Mouse (Mus musculus) hindbrain, embryonic 12.5 days (tissue): ENCODE measurements around the gene 2200002J24Rik. TPM values are rescaled to one million over a fixed set of nuclear protein-coding genes. Genes with fewer than 3 reads are reported as not detected.
A peak's percentile ranks its signal among the peaks of the same experiment; 100 is the strongest.

Experiments used
- ATAC-seq: fragments of 200-750 bp; cut with Nextera tagmentation; 2 replicates; pipeline ENCODE4 v1.8.0; 2017; ENCODE audit warnings: moderate TSS enrichment; ENCODE audit not compliant: low FRiP score
- H3K27ac ChIP-seq: fragments of 300-500 bp; sonication (generic); 2 replicates; pipeline ENCODE4 v1.5.1; 2016; ENCODE audit warnings: mild to moderate bottlenecking
- H3K27me3 ChIP-seq: fragments of 300-500 bp; sonication (generic); 2 replicates; pipeline ENCODE4 v1.6.1; 2016; ENCODE audit warnings: mild to moderate bottlenecking
- H3K36me3 ChIP-seq: fragments of 300-500 bp; sonication (generic); 2 replicates; pipeline ENCODE4 v1.6.1; 2016; ENCODE audit warnings: mild to moderate bottlenecking
- H3K4me1 ChIP-seq: fragments of 300-500 bp; sonication (generic); 2 replicates; pipeline ENCODE4 v1.6.1; 2016
- H3K4me2 ChIP-seq: fragments of 300-500 bp; sonication (generic); replicated peaks from 2 replicates; pipeline ENCODE4 v1.6.1; 2016; ENCODE audit warnings: mild to moderate bottlenecking
- H3K4me3 ChIP-seq: fragments of 300-500 bp; sonication (generic); 2 replicates; pipeline ENCODE4 v1.5.1; 2016; ENCODE audit warnings: mild to moderate bottlenecking
- H3K9ac ChIP-seq: fragments of 300-500 bp; sonication (generic); 2 replicates; pipeline ENCODE4 v1.6.1; 2016; ENCODE audit warnings: mild to moderate bottlenecking, moderate library complexity
- H3K9me3 ChIP-seq: fragments of 300-500 bp; sonication (generic); replicated peaks from 2 replicates; pipeline ENCODE4 v1.6.1; 2016; ENCODE audit warnings: mild to moderate bottlenecking
- WGBS: fragments of 180-500 bp; shearing (Covaris S2); methylation state at CpG from one replicate; pipeline ENCODE4 v1.1.7; 2016; 5-methylcytosine and 5-hydroxymethylcytosine counted together
- polyA plus RNA-seq: library from polyadenylated mRNA; unstranded; fragments of >200 nt; fragmentation: Nextera tagmentation; extraction: Ambion mirVana; gene quantifications from 2 replicates; pipeline ENCODE4 v1.2.1, GENCODE M21; 2016

Gene 2200002J24Rik
- polyA plus RNA-seq = not detected in 2 replicates

GRCm38 (mm10) chr7:30698589-30698988, at the start of gene 2200002J24Rik:
Gene 2200002J24Rik (plus strand): TSS chr7:30698926.
- Histone ChIP-seq H3K4me1 (no peaks in the 10 kb centered on the region), H3K36me3 (no peaks in the 10 kb centered on the region), H3K4me2 (no peak within 1 kb of the TSS), H3K9me3 (no peaks in the 10 kb centered on the region), H3K27me3 (no peaks in the 10 kb centered on the region), H3K9ac (no peak within 1 kb of the TSS), H3K4me3 (no peak within 1 kb of the TSS), H3K27ac (no peak within 1 kb of the TSS)
- no peak for ATAC-seq
- WGBS = 37% methylated on average over 9 of the region's 9 CpGs

GRCm38 (mm10) chr7:30649591-30650540, 48.9 kb upstream of the 2200002J24Rik start, which contains the start of gene Rbm42:
Gene Rbm42 (minus strand): TSS chr7:30650317.
- Histone ChIP-seq H3K4me3 (peak within 1 kb of the TSS; percentile 89), H3K27ac (peak within 1 kb of the TSS; percentile 76), H3K36me3 (peaks cover 55% of the 10 kb centered on the region), H3K27me3 (no peaks in the 10 kb centered on the region), H3K9me3 (no peaks in the 10 kb centered on the region), H3K4me2 (peak within 1 kb of the TSS; percentile 93), H3K4me1 (peaks cover 9% of the 10 kb centered on the region), H3K9ac (peak within 1 kb of the TSS; percentile 95)
- ATAC-seq = peak; percentile 100
- WGBS = 2% methylated on average over 59 of the region's 59 CpGs

DNA sequence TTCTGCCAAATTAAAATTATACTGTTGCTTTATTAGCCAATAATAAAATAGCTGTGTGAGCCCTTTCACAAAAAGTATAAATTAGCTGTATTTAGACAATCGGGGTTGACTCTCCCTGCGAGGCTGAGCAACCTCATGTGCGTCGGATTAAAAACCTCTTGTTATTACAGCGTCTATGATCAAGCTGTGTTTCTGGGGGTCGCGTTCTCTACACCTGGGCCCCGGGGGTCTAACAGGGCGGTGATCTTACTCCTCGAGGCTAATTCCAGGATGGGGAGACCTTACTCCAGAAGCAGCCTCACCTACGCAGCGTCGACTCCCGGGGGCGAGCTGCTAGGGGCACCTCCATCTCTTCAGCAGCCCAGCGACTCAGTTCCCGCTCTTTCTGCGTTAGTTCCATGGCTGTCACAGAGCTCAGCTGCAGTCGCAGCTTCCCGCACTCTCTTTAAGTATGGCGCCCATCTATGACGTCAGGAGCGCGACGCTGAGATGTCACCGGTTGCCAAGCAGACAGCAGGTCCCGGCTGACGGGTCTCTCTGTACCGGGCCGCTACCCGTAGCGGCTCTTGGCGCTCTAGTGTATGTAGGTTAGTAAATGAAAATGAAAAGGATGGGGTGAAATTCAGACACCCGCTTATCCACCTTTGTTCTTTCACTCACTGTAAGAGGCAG, 34.1 kb upstream of the 2200002J24Rik start, which contains the start of gene Haus5:
Gene Haus5, minus strand, starts transcription at position 466 of the 672 bp plus-strand sequence.
- 1% methylated on average over 34 of the region's 34 CpGs for WGBS

GRCm38 (mm10) chr7:30665321-30665720, 33.4 kb upstream of the 2200002J24Rik start:
- peaks cover 17% of the 10 kb centered on the region for H3K36me3 ChIP-seq
- H3K27ac ChIP-seq = peak overlapping the region; percentile 70
- peaks cover 13% of the 10 kb centered on the region for H3K4me1 ChIP-seq
- 10% methylated on average over 11 of the region's 11 CpGs for WGBS
- H3K4me3 ChIP-seq = peak overlapping the region; percentile 59
- peak overlapping the region; percentile 72 for H3K9ac ChIP-seq
- peak overlapping the region; percentile 85 for H3K4me2 ChIP-seq
- ATAC-seq = peak; percentile 71; the same call in 1 of the 2 replicates
- no peaks in the 10 kb centered on the region for H3K9me3 ChIP-seq
- 0 out of 2 replicates have a peak, but pooled peaks cover 5% of the 10 kb centered on the region for H3K27me3 ChIP-seq

More for the DNA sequence above, 34.1 kb upstream of the 2200002J24Rik start, which contains the start of gene Haus5:
- peaks cover 13% of the 10 kb centered on the region for H3K4me1 ChIP-seq
- 0 out of 2 replicates have a peak, but pooled peaks cover 5% of the 10 kb centered on the region for H3K27me3 ChIP-seq
- H3K27ac ChIP-seq = peak within 1 kb of the TSS; percentile 70
- H3K9me3 ChIP-seq = no peaks in the 10 kb centered on the region
- peak within 1 kb of the TSS; percentile 59 for H3K4me3 ChIP-seq
- H3K36me3 ChIP-seq = peaks cover 24% of the 10 kb centered on the region
- peak; percentile 93 for ATAC-seq
- H3K4me2 ChIP-seq = peak within 1 kb of the TSS; percentile 85
- peak within 1 kb of the TSS; percentile 72 for H3K9ac ChIP-seq

DNA sequence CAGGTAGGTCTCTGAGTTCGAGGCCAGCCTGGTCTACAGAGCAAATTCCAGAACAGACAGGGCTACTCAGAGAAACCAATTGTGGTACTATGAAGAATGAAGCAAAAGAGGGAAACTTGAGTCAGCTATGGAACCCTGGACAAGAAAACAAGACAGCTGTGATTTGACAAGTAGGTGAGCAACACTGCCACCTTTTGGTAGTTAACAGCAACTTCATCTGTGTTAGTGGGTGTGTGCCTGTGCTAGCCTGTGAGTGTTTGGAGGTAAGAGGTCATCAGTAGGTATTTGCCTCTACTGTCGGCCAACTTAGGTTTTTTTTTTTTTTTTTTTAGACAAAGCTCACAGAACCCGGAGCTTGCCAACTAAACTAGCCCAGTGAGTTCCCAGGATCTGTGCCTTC, 29.5 kb upstream of the 2200002J24Rik start:
- Histone ChIP-seq H3K4me2 (no peak overlapping the region), H3K27me3 (0 out of 2 replicates have a peak, but pooled peaks cover 5% of the 10 kb centered on the region), H3K27ac (no peak overlapping the region), H3K9me3 (no peaks in the 10 kb centered on the region; the same call in 1 of the 2 replicates), H3K4me1 (peaks cover 10% of the 10 kb centered on the region), H3K36me3 (no peaks in the 10 kb centered on the region), H3K9ac (no peak overlapping the region), H3K4me3 (no peak overlapping the region)
- no peak for ATAC-seq
- 40% methylated on average over 3 of the region's 3 CpGs for WGBS

DNA sequence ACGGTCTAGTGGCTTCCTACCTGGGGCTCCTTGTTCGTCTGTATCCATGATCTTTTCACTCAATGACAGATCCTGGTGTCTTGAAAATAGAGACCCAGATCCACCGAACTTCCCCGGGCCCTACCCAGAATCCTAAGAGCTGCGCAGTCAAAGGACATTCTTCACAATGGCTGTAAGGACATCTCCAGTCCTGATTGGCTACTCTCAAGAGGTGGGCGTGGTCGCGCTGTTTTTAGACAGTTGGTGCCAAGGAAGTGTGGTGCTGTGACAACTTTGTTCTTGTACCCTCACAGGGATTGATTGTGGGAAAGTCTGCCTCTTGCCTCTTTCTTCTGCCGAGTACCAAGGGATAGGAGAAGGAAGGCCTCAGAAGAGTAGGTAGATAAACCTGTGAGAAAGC, 27.2 kb upstream of the 2200002J24Rik start, which contains the start of gene Pmis2:
Gene Pmis2, minus strand, starts transcription at position 126 of the 400 bp plus-strand sequence.
- 0 out of 2 replicates have a peak, but pooled peaks cover 7% of the 10 kb centered on the region for H3K27me3 ChIP-seq
- H3K4me3 ChIP-seq = no peak within 1 kb of the TSS
- 72% methylated on average over 9 of the region's 9 CpGs for WGBS
- no peak for ATAC-seq
- no peaks in the 10 kb centered on the region for H3K36me3 ChIP-seq
- H3K9me3 ChIP-seq = no peaks in the 10 kb centered on the region; the same call in 1 of the 2 replicates
- H3K9ac ChIP-seq = no peak within 1 kb of the TSS
- no peaks in the 10 kb centered on the region for H3K4me1 ChIP-seq
- no peak within 1 kb of the TSS for H3K27ac ChIP-seq
- no peak within 1 kb of the TSS for H3K4me2 ChIP-seq

GRCm38 (mm10) chr7:30678263-30678975, 20.3 kb upstream of the 2200002J24Rik start:
- H3K4me1 ChIP-seq = no peaks in the 10 kb centered on the region
- peaks cover 2% of the 10 kb centered on the region; the same call in 1 of the 2 replicates for H3K27me3 ChIP-seq
- H3K27ac ChIP-seq = no peak overlapping the region
- no peak overlapping the region for H3K4me3 ChIP-seq
- no peak overlapping the region for H3K9ac ChIP-seq
- H3K9me3 ChIP-seq = no peaks in the 10 kb centered on the region
- H3K4me2 ChIP-seq = no peak overlapping the region
- no peak for ATAC-seq
- WGBS = 77% methylated on average over 5 of the region's 5 CpGs
- no peaks in the 10 kb centered on the region for H3K36me3 ChIP-seq

DNA sequence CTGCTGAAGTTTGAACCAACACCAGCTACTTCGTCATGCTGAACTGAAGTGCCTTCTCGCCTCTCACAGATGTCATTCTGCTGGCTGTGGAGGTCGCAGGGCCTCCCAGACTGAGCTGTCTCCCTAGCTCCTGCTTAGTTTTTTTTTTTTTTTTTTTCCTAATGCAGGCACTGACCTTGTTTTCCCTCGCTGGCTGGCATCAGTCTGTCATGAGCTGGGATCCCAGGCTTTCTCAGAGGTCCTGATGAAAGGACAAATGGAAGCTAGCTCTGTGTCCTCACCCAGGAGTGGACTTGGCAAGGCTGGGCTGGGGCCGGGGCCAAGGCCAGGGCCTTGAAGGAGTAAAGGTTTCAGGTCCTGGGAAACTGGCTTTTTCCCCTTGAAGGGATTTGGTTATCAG, 16.8 kb upstream of the 2200002J24Rik start:
- Histone ChIP-seq H3K36me3 (no peaks in the 10 kb centered on the region), H3K4me3 (no peak overlapping the region), H3K9me3 (no peaks in the 10 kb centered on the region), H3K4me1 (no peaks in the 10 kb centered on the region), H3K27me3 (peaks cover 6% of the 10 kb centered on the region), H3K4me2 (no peak overlapping the region), H3K9ac (no peak overlapping the region), H3K27ac (no peak overlapping the region)
- no peak for ATAC-seq
- WGBS = 71% methylated on average over 5 of the region's 5 CpGs

DNA sequence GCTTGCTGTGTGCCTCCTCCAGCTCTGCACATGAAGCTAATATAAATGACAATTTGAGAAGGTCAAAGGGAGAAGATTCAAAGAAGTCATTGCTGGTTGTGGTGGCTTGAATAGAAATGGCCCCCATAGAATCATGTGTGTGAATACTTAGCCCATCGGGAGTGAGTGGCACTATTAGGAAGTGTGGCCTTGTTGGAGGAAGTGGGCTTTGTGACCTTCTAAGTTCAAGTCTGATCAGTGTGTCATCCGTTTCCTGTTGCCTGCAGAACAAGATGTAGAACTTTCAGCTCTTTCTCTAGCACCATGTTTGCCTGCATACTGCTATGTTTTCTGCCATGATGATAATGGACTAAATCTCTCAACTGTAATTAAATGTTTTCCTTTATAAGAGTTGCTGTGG, 15.3 kb upstream of the 2200002J24Rik start:
- Histone ChIP-seq H3K36me3 (no peaks in the 10 kb centered on the region), H3K4me1 (no peaks in the 10 kb centered on the region), H3K4me3 (no peak overlapping the region), H3K4me2 (no peak overlapping the region), H3K9me3 (no peaks in the 10 kb centered on the region), H3K27ac (no peak overlapping the region), H3K27me3 (peaks cover 21% of the 10 kb centered on the region), H3K9ac (no peak overlapping the region)
- no peak for ATAC-seq
- 84% methylated on average over 2 of the region's 2 CpGs for WGBS

DNA sequence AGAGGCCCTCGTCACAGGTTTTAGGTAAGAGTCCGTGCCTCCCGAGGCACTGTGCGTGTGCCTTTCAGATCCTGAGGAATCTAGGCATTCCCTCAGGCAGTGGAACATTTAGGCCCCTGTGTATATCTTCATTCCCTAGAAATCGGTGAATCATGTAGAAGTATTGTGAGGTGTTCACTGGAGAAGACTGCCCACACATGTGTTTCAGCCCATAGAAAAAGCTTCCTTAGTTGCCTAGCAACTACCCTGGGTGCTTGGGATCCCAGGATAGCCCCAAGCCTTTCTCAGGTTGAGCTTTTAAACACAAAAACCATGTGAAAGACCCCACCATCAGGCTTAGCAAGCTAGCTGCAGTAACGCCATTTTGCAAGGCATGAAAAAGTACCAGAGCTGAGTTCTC, 10.4 kb upstream of the 2200002J24Rik start:
- Histone ChIP-seq H3K9ac (no peak overlapping the region), H3K4me2 (no peak overlapping the region), H3K27me3 (peaks cover 21% of the 10 kb centered on the region), H3K4me1 (no peaks in the 10 kb centered on the region), H3K36me3 (no peaks in the 10 kb centered on the region), H3K9me3 (no peaks in the 10 kb centered on the region), H3K27ac (no peak overlapping the region), H3K4me3 (no peak overlapping the region)
- 70% methylated on average over 6 of the region's 6 CpGs for WGBS
- no peak for ATAC-seq

DNA sequence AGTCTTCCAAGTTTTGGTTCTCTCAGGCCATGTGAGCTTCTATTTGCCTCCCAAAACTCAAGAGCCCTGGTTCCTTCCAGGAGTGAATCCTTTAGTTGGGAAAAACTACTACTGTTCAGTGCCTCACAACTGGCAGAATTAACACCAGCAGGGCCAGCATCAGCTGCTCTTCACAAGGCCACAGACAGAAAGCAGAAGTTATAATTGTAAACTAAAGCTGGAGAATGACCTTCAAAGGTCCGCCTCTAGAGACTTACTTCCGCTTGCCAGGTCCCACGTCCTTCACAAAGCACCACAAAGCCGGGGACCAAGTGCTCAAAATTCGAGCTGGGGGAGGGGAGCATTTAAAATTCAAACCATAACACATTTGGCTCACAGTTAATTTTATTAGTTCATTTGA, 625 bp upstream of the 2200002J24Rik start:
- Histone ChIP-seq H3K27me3 (no peaks in the 10 kb centered on the region), H3K27ac (no peak overlapping the region), H3K4me2 (no peak overlapping the region), H3K9ac (no peak overlapping the region), H3K9me3 (no peaks in the 10 kb centered on the region), H3K4me1 (no peaks in the 10 kb centered on the region), H3K4me3 (no peak overlapping the region), H3K36me3 (no peaks in the 10 kb centered on the region)
- 64% methylated on average over 5 of the region's 5 CpGs for WGBS
- ATAC-seq = no peak
